Mouse (Mus musculus) thymus, adult 2 months (tissue): ENCODE data around the gene Ccng2. TPM values are rescaled to one million over a fixed set of nuclear protein-coding genes. Genes with fewer than 3 reads are reported as not detected.
A peak's percentile ranks its signal among the peaks of the same experiment; 100 is the strongest.

Source experiments
- DNase-seq: peaks from one replicate; pipeline ENCODE4 v3.0.0; 2021
- H3K27ac ChIP-seq: fragments of 200-500 bp; 2 replicates; pipeline ENCODE4 v1.5.1; 2012; ENCODE audit warnings: low read length, control low read depth; ENCODE audit not compliant: control insufficient read depth, insufficient read depth
- H3K27me3 ChIP-seq: fragments of 200-500 bp; 2 replicates; pipeline ENCODE4 v1.6.1; 2012; ENCODE audit warnings: mild to moderate bottlenecking, low read length, moderate library complexity, mixed read lengths; ENCODE audit not compliant: control insufficient read depth, insufficient read depth
- H3K36me3 ChIP-seq: fragments of 200-500 bp; 2 replicates; pipeline ENCODE4 v1.6.1; 2012; ENCODE audit warnings: mild to moderate bottlenecking, low read length, moderate library complexity; ENCODE audit not compliant: control insufficient read depth, insufficient read depth
- H3K4me1 ChIP-seq: fragments of 200-500 bp; replicated peaks from 2 replicates; pipeline ENCODE4 v1.6.1; 2012; ENCODE audit warnings: low read length; ENCODE audit not compliant: control insufficient read depth, insufficient read depth
- H3K4me3 ChIP-seq: fragments of 200-500 bp; 2 replicates; pipeline ENCODE4 v1.5.1; 2012; ENCODE audit warnings: mild to moderate bottlenecking, low read length, control low read depth, moderate library complexity; ENCODE audit not compliant: control insufficient read depth, insufficient read depth
- CTCF ChIP-seq: fragments of 200-500 bp; IDR thresholded peaks from 2 replicates; pipeline ENCODE4 v1.5.1; 2012; ENCODE audit warnings: mild to moderate bottlenecking, control low read depth, low read length, moderate library complexity, borderline replicate concordance; ENCODE audit not compliant: control insufficient read depth, poor library complexity, insufficient read depth; ENCODE audit errors: extremely low read depth
- POLR2A ChIP-seq: fragments of 200-500 bp; IDR thresholded peaks from 2 replicates; pipeline ENCODE4 v1.6.1; 2012; ENCODE audit warnings: mild to moderate bottlenecking, low read length, control low read depth, moderate library complexity; ENCODE audit not compliant: control insufficient read depth, poor library complexity, insufficient read depth; ENCODE audit errors: extremely low read depth
- WGBS: fragments of 180-500 bp; shearing (Covaris S2); methylation state at CpG from one replicate; pipeline ENCODE4 v1.1.7; 2018; 5-methylcytosine and 5-hydroxymethylcytosine counted together
- polyA plus RNA-seq: library from polyadenylated mRNA; depleted of rRNA; stranded (reverse); fragments of >200 nt; gene quantifications from 2 replicates; pipeline ENCODE4 v1.2.3, GENCODE M21; 2012

Gene Ccng2
- polyA plus RNA-seq, 1 experiment = 78.4 TPM

GRCm38 (mm10) chr5:93231721-93232120 lies 35.3 kb upstream of the Ccng2 start:
- Histone ChIP-seq H3K27me3 (no peaks in the 10 kb centered on the region), H3K27ac (no peak overlapping the region), H3K36me3 (no peaks in the 10 kb centered on the region), H3K4me3 (no peak overlapping the region), H3K4me1 (peaks cover 19% of the 10 kb centered on the region)
- WGBS = 92% methylated on average over 3 of the region's 3 CpGs
- DNase-seq = no peak
- TF ChIP-seq POLR2A = no peak
- TF ChIP-seq CTCF = no peak

GRCm38 (mm10) chr5:93232838-93233237 lies 34.2 kb upstream of the Ccng2 start:
- Histone ChIP-seq H3K4me3 (no peak overlapping the region), H3K27ac (no peak overlapping the region), H3K4me1 (peaks cover 19% of the 10 kb centered on the region), H3K36me3 (no peaks in the 10 kb centered on the region), H3K27me3 (no peaks in the 10 kb centered on the region)
- DNase-seq = no peak
- WGBS = 100% methylated on average over 2 of the region's 2 CpGs
- no peak for TF ChIP-seq POLR2A
- no peak for TF ChIP-seq CTCF

DNA sequence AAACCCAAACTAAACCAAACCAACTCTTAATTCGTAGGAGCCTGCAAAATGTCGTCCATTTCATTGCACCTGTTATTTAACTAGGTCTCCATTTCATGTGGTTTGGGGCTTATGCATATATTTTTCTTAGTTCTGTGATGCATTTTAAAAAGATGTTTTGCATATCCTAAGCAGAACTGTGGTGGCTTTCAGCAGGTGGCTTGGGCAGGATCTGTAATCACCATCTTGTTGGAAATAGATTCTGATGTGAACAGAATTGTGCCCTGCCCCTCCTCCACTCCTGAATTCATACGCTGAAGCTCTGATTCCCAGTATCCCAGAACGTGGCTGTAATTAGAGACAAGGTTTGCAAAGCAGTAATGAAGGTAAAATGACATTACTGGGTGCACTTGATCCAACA lies 32.9 kb upstream of the Ccng2 start:
- H3K4me3 ChIP-seq = no peak overlapping the region
- 40% methylated on average over 4 of the region's 4 CpGs for WGBS
- H3K27ac ChIP-seq = no peak overlapping the region; the same call in 1 of the 2 replicates
- H3K4me1 ChIP-seq = peaks cover 16% of the 10 kb centered on the region
- no peak for DNase-seq
- TF ChIP-seq POLR2A = no peak
- no peak for TF ChIP-seq CTCF
- H3K36me3 ChIP-seq = no peaks in the 10 kb centered on the region
- no peaks in the 10 kb centered on the region for H3K27me3 ChIP-seq

DNA sequence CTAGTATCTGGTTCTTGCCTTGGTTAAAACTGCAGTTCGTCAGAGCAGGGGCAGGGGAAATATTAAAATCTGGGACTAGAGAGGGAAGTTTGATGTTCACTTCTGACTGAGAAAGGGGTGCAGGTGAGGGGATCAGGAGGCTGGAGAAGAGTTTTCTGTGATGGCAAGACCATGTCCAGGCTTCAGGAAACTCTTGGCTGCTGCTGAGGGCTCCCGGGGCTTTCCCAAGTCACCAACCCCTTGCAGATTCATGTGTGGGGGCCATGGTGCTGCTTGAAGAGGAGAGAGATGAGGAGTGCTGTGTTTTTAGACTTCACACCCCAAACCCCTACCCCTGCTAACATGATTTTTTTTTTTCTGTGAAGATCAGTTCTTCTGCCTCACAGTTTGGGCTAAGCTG lies 32.5 kb upstream of the Ccng2 start:
- H3K4me1 ChIP-seq = peaks cover 17% of the 10 kb centered on the region
- H3K36me3 ChIP-seq = no peaks in the 10 kb centered on the region
- TF ChIP-seq CTCF = no peak
- TF ChIP-seq POLR2A = no peak
- no peak for DNase-seq
- H3K27me3 ChIP-seq = no peaks in the 10 kb centered on the region
- no peak overlapping the region for H3K4me3 ChIP-seq
- 86% methylated on average over 2 of the region's 2 CpGs for WGBS
- no peak overlapping the region; the same call in 1 of the 2 replicates for H3K27ac ChIP-seq

GRCm38 (mm10) chr5:93235888-93236287 lies 31.2 kb upstream of the Ccng2 start:
- H3K4me1 ChIP-seq = peaks cover 21% of the 10 kb centered on the region
- WGBS = 97% methylated on average over 3 of the region's 3 CpGs

GRCm38 (mm10) chr5:93236541-93236940 lies 30.5 kb upstream of the Ccng2 start:
- no peak for DNase-seq
- peaks cover 21% of the 10 kb centered on the region for H3K4me1 ChIP-seq
- H3K36me3 ChIP-seq = no peaks in the 10 kb centered on the region
- TF ChIP-seq CTCF (no peak), POLR2A (no peak)
- no peaks in the 10 kb centered on the region for H3K27me3 ChIP-seq
- H3K4me3 ChIP-seq = no peak overlapping the region
- no peak overlapping the region for H3K27ac ChIP-seq
- 96% methylated on average over 4 of the region's 4 CpGs for WGBS

More at GRCm38 (mm10) chr5:93235888-93236287, 31.2 kb upstream of the Ccng2 start:
- no peaks in the 10 kb centered on the region for H3K27me3 ChIP-seq
- DNase-seq = no peak
- H3K27ac ChIP-seq = no peak overlapping the region
- H3K4me3 ChIP-seq = no peak overlapping the region
- H3K36me3 ChIP-seq = no peaks in the 10 kb centered on the region
- TF ChIP-seq CTCF (no peak), POLR2A (no peak)

GRCm38 (mm10) chr5:93239590-93240544 lies 27.2 kb upstream of the Ccng2 start:
- peak; percentile 33 for DNase-seq
- 30% methylated on average over 8 of the region's 8 CpGs for WGBS

More at GRCm38 (mm10) chr5:93239590-93240544, 27.2 kb upstream of the Ccng2 start:
- H3K4me1 ChIP-seq = peaks cover 9% of the 10 kb centered on the region
- no peak overlapping the region for H3K4me3 ChIP-seq
- H3K36me3 ChIP-seq = no peaks in the 10 kb centered on the region
- TF ChIP-seq POLR2A (no peak), CTCF (no peak)
- H3K27me3 ChIP-seq = no peaks in the 10 kb centered on the region
- H3K27ac ChIP-seq = no peak overlapping the region; the same call in 1 of the 2 replicates
